Mouse (Mus musculus) monocyte, adult 5-6 weeks (primary cell): ENCODE data around the gene Ranbp9. TPM values are rescaled to one million over a fixed set of nuclear protein-coding genes. Genes with fewer than 3 reads are reported as not detected.

Experiments used
- total RNA-seq: library from RNA; stranded (forward); fragments of 200-1000, 200-491, 200-594 nt; gene quantifications from 3 replicates; pipeline ENCODE4 v1.2.3, GENCODE M21; 2017

Ranbp9 gene
- total RNA-seq, 1 experiment from 2014 or later, result 109 TPM

Other genes with a start within 250 kb of the Ranbp9 start
- 19.6 to 26.1 TPM (median 20.8 TPM) in 3 replicates for gene Gfod1, start 177.1 kb downstream of the Ranbp9 start, total RNA-seq
- 5.7 to 7.8 TPM (median 6.5 TPM) in 3 replicates for gene Sirt5, start 115.8 kb downstream of the Ranbp9 start, total RNA-seq
- 180 to 335 TPM (median 181 TPM) in 3 replicates for gene Nol7, start 82.9 kb downstream of the Ranbp9 start, total RNA-seq
- 32.0 to 39.8 TPM (median 37.9 TPM) in 3 replicates for gene Mcur1, start 78.9 kb upstream of the Ranbp9 start, total RNA-seq
- gene Rnf182, start 134.4 kb upstream of the Ranbp9 start, total RNA-seq, result not detected in 3 replicates